Mouse (Mus musculus) lung, postnatal 14 days (tissue): ENCODE data around the gene Pip5k1c.

Source experiments
- DNase-seq: peaks from one replicate; pipeline ENCODE4 v3.0.0; 2021

The Pip5k1c gene

DNA sequence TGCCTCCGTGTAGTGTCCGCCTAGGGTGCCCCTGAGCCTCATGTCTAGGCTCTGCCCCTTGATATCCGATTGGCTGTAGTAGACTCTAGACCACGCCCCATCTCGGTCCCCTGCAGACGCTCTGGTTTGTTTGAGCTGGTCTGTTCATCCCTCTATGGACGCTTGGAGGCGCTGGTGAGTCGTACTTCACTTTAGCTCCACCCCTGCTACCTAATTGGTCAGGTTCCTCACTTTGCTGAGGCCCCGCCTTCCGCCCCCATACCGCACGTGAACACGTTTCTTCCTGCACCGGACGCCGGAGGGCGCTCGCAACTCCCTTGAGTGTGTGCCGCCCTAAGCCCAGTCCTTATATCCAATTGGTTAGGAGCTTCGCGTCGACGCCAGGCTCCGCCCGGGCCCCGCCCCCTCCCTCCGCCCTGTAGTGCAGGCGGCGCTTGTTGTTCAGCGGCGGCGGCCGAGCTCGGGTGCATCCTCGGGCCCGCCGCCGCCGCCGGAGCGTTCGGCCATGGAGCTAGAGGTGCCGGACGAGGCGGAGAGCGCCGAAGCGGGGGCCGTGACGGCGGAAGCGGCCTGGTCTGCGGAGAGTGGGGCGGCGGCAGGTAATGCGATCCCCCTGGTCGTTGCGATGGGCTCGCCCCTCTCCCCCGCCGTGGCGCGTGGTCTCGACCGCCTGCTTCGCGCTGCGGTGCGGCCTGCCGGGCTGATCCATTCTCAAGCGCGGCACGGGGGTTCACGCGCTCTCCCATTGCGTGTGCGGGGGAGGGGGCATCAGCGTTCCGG is at the start of gene Pip5k1c:
Pip5k1c (plus strand) TSS at position 410 of the 780 bp plus-strand sequence.
- DNase-seq: peak; percentile 99

DNA sequence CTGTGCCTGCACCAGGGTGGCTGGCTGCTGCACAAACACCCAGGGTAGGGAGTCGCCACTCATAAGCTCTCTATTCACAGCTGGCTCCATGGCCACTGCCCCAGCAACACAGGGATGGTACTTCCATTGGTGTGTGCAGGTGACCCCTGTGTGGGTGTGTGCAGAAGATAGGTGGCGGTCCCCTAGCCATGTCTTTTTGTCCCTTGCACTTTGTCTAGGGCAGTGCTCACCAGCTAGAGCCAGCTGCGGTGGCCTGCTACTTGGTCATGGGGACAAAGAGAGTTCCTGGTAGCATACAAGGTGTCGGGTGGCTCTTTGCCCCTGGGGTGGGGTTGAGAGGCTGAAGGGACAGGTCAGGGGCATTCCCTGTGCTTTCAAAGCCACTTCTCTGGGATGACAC is 48.6 kb upstream of the Pip5k1c start:
- DNase-seq: no peak

DNA sequence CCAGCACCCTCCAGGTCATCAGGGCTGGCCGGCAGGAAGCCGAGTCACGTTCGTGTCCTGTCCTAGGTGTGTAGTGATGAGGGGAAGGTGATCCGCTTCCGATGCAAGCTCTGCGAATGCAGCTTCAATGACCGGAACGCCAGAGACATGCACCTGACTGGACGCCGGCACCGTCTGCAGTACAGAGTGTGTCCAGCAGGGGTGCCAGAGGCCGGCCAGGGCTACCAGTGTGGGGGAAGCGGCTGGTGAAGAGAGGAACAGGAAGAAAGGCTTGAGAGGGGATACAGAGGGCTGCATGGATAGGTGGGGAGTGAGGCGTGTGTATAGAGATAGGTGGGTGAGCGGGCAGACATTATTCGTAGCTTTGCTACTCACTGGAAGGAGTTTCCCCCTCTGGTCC is 48.2 kb upstream of the Pip5k1c start:
- DNase-seq: peak; percentile 86

DNA sequence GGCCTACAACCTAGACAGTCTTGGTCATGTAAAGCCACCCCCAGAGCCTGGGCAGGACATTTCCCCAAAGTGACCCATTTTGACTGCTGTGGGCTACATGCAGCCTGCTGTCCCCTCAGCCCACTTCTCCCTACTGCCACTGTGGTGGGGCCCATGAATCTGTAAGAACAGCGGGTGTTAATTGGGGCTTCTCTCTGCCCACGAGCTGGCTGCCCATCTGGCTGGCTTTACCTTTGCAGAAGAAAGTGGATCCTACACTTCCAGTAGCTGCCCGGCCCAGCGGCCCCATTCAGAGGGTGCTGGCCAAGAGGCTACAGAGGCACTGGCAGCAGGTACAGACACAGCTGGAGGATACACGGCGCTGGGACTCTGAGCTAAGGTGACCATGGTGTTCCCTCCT is 47.6 kb upstream of the Pip5k1c start:
- DNase-seq: no peak

GRCm38 (mm10) chr10:81247804-81248203 is 45.0 kb upstream of the Pip5k1c start:
- no peak for DNase-seq

DNA sequence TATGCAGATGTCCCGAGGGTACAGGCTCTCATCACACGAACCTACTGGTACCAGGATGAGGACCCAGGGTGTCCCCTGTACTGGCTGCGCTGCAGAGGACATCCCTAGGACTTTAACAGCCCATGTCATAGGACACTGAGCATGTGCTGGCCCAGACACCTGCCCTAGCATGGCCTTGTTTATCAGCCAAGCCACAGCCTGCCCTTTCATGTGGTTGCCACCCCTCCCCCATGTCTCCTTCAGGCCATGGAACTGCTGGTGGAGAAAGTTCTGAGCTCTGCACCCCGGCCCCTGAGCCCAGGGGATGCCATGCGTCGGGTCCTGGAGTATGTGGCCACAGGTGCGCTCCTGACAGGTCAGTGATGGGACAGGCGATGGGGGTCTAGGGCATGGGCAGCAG is 43.3 kb upstream of the Pip5k1c start:
- DNase-seq: no peak

GRCm38 (mm10) chr10:81252424-81253419 is 40.0 kb upstream of the Pip5k1c start, which contains the start of gene Matk:
Matk (plus strand) TSS chr10:81252935.
- DNase-seq: no peak

DNA sequence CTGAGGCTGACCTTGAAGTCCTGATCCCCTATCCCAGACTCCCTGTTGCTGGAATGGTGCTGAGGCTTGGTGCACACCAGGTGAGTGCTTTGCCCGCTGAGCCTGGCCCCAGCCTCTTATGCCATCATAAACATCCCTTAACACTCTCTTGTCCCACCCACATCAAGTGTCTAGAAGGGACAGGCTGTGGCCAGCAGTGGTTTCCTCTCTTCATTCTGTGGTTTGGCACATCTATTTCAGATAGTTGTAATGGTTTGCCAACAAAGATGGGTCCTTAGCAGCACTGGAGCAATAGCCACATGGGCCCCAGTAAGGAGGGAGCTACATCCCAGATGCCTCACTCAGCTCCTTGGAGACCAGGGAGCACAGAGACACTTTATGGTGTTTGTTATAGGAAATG is 37.9 kb upstream of the Pip5k1c start:
- no peak for DNase-seq

DNA sequence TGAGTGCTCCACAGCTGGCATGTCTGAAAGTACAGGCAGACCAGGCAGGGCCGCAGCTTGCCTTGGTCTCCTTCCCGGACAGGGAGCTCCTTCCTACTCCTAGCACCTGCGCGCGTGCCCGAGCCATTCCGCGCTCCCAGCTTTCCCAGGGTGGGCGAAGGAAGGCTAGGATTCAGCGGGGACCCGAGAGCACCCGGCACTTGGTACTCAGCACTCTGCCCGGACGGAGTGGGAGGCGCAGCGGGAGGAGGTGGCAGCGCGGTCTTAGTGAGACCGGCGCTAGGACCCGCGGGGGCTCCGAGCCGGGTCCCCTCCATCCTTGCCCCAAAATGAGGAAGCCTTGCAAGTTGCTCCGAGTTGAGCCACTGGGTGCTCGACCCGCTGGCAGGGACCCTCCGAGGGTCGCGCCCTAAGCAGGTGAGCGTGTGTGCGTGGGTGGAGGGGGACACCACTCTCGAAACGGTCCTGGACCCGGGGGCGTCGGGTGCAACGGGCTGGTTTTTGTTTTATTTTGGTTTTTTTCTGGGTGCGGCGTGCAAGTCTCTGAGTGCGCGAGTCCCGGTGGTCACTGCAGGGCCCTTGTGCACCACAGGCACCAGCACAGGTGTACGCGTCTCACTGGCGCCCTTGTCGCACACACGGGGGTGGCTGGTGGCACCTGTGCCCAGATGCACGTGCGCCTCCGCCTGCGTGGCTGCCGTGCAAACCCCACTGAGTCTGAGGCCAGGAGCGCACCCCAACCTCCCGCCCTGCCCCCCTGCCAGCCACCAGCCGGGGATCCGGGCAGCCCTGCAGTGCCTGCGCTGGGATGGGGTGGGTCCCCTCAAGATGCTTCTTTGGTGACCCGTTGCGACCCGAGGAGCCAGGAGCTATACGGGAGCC is 35.4 kb upstream of the Pip5k1c start:
- DNase-seq: no peak

DNA sequence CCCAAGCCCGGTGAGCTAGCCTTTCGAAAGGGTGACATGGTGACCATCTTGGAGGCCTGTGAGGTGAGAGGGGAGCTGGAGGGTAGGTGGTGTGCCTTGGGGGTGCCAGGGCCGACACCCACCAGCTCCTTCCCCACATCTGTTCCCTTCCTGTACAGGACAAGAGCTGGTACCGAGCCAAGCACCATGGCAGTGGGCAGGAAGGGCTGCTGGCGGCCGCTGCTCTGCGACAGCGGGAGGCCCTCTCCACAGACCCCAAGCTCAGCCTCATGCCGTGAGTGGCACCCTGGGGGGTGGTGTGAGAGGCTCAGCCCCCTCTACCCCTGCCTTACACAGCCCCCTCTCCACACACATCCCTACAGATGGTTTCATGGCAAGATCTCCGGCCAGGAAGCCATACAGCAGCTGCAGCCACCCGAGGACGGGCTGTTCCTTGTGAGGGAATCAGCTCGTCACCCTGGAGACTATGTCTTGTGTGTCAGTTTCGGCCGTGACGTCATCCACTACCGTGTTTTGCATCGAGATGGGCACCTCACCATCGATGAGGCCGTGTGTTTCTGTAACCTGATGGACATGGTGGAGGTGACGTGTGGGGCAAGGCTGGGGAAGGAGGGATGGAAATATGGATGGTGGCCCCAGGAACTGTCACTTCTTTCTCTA is 33.4 kb upstream of the Pip5k1c start:
- no peak for DNase-seq

DNA sequence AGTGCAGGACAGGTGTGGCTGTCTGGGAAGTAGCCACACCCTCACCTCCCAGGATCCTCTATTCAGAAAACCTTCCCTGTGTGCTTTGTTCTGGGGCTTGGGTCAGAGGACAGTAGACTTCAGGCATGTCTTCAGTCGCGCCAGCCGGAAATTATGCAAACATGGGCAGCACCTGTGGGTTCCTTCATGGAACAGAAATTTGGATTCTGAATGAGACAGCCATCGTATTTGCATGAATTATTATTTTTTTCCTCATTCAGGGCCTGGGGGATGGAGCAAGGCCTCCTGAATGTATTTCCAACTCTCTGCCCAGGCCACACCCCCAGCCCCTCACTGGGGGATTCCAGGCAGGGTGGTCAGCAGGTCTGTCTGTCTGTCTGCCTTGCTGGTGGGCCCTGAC is 31.7 kb upstream of the Pip5k1c start:
- no peak for DNase-seq

DNA sequence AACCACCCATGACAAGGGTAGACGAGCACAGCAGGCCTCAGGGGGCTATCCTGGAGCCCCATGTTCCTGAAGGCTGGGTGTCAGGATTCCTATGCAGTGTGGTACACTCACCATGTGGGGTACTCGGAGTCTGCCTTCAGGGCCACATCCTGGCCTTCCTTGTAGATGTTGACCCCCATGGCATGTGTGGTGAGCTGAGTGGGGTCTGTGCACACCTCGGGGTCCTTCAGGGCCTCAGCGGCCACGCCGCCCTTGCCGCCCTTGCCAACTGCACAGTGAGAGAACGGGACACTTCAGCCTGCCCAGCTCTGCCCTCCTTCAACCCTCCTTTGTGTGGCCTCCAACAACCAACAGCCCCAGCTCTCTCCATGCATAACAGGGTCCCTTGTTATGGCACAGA is 27.2 kb upstream of the Pip5k1c start:
- no peak for DNase-seq

DNA sequence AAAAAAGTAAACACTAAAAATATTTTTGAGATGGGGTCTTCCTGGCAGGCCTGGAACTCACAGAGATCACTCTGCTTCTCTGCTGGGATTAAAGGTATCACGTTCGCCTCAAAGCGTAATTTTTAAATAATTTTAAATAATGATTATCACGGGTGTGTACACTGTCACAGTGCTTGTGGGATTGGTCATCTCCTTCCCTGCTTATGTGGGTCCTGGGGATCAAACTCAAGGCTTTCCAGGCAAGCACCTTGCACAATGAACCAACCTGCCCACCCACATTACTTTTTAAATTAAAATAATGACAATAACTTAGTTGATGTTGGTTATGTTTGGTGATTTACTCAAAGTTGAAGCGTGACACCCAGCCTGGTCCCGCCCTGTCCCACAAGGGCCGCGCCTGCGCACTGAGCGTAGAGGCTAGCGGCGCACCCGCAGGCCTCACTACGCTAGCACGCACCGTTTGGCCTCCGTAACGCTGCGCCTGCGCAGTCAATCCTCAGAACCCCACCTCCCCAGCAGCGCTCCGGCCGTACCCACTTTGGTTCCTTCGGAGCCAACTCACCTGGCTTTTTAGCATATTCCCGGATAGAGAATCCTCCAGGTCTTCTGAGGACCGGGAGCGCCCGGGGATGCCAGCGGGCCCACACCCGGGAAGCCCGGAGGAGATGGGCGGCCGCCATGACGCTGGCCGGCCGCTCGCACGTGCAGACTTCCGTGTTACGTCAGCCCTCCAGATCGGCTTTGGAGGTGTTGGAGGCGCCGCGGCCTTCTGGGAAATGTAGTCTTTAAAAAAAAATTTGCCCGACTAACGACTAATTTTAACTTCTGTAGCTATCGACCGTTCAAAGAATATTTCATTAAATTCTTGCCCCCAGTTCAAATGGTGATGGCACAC is 26.3 kb upstream of the Pip5k1c start, which contains the start of the genes Mrpl54 and Apba3:
Mrpl54 (minus strand) TSS at position 724 of the 895 bp plus-strand sequence.
Apba3 (plus strand) TSS at position 750 of the 895 bp plus-strand sequence.
- peak; percentile 97 for DNase-seq

GRCm38 (mm10) chr10:81268056-81268455 is 24.7 kb upstream of the Pip5k1c start:
- peak; percentile 85 for DNase-seq

DNA sequence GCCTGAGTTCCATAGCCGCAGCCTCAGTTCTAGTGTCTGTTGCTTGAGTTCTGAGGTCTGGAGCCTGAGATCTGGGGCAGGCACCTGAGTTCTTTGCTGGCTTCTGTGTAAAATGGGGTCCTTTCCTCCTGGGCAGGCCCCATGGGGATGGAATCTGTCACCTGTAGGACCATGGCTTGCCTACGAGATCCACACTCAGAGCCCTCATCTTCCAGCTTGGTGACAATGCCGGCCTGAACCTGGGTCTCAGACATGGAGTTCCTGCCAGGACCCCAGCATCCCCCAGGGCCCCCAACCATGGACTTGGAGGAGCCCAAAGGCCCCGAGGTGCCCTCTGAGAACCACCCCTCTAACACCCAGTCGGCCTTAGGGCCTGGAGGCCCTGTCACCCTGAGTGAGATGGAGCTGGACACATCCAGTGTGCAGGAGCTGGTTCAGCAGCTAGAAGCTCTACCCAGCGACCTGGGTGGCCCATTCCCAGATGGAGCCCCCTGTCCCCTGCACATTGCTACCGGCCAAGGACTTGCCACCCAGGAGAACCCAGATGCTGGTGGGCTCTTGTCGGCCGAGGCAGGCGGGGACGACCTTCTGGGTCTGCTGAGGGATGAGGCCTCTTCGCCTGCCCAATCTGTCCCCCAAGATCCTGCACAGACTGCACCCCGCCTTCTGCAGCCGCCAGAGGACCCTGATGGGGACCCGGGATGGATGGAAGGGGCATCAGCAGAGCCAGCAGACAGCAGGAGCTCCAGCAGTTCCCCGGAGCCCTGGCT is 23.9 kb upstream of the Pip5k1c start:
- no peak for DNase-seq

DNA sequence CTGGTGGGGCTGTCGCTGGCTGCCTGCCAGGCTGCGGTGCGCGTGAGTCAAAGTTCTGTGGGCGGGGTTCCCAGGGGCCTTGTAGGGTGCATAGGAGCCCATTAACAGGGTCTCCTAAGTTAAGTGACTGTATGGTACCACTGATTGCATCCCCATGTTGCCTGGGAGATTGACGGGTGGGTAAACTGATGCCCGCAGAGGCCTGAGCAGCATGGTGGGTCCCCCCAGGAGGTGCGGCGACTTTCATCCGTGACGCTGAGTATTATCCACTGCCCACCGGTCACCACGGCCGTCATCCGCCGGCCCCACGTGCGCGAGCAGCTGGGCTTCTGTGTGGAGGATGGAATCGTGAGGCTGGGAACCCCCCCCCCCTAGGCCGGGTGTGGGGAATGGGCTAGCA is 20.4 kb upstream of the Pip5k1c start:
- no peak for DNase-seq

DNA sequence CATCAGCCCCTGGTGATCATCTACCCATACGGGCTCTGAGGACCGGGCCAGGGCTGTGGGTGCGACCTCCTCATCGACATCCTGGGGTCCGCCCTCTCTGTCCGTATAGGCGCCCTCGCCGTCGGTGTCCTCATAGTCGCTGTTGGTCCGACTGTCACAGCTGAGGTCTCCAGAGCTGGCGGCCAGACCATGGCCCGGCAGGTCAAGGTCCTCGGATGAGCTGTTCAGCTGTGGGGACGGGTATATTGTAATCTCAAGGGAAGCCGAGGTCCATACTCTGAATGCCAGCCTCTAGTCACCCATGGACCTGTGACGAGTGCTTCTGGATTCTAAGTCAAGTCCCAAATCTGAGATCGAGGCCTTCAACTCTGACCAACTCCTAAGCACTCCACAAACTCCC is 18.9 kb upstream of the Pip5k1c start:
- DNase-seq: no peak

- no peak for DNase-seq
Measured at GRCm38 (mm10) chr10:81277676-81278075, 15.1 kb upstream of the Pip5k1c start.

DNA sequence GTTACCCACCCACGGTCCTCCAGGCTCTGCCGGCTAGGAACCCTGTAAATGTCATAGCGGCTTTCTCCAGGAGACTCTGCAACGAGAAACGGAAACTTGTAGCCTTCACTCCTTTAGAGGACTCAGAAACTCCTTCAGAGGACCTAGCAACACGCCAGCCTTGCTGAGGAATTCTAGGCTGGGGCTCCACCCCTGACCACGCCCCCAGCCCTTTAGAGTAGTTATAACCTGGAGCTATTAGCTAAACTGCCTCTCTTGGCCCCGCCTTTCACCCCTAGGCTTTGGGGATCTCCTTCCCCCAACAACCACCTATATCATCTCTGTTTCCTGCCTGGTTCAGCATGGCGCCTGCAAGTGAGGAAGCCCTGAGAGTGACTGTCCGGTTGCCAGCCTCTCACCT is 13.3 kb upstream of the Pip5k1c start:
- DNase-seq: peak; percentile 42

- no peak for DNase-seq
Measured at GRCm38 (mm10) chr10:81284189-81284588, 8.6 kb upstream of the Pip5k1c start.
